Mouse (Mus musculus) adrenal gland, postnatal 36 days (tissue): Measurements from ENCODE around the gene Wdr75. TPM values are rescaled to one million over a fixed set of nuclear protein-coding genes. Genes with fewer than 3 reads are reported as not detected.

Experiments used
- DNase-seq, 2 experiments: peaks; one replicate each; pipeline ENCODE4 v3.0.0; 2021; ENCODE audit warnings: mixed read lengths in 1 of 2
- total RNA-seq, 2 experiments: library from RNA; stranded (reverse); gene quantifications; 2 replicates each; pipeline ENCODE4 v1.2.3; 2021

Gene Wdr75
- total RNA-seq, 2 experiments from 2014 or later, result 46.9 to 54.3 TPM

DNA sequence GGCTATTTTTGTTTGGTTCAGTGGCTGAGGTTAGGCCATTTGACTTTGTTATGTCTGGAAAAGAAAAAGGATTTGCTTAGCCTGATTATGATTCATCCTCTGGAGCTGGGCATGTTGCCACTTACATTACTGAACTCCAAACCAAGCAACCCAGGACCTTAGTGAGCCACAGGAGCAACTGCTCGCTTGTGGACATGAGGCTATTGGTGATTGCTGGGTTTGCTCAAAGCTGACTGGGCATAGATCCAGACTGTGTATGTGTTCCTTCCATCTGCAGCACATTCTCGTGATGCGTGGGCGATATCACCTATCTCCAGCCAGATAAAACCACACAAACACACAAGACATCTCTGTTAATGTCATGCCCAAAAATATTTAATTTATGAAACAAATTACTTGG lies 42.8 kb downstream of the Wdr75 start:
- peak; percentile 78 to 83 for DNase-seq

DNA sequence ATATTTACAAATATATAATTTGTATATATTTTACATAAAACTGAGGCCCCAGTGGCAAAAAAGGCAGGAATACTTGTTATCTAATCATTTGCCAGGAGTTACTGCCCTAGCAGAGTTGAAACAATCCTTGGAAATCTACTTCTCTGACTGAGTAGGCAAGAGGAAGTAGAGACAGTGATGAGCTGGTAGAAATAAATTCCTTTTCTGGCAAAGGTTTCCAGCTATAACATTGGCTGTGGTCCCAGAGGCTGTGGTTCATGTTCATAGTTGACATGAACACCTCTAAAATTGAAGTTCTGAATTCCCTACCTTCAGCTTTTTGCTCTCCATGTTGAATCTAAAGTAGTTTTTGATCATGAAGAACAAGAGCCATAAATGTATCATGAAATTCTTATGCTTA lies 43.3 kb downstream of the Wdr75 start:
- peak; percentile 6 to 11 for DNase-seq

DNA sequence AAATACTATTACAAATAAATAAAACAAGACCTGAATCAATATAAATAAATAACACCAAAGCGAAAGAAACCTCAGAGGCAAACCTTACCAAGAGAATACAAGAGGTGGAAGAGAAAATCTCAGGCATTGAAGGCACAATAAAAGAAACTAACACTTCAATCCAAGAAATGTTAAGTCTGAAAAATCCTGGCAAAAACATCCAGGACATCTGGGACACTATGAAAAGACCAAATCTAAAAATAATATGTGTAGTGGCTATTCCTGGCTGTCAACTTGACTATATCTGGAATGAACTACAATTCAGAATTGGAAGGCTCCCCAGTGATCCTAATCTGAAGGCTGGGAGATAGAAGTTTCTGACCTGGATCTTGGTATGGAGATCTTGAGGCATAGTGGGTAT lies 50.5 kb downstream of the Wdr75 start:
- DNase-seq, result no peak

DNA sequence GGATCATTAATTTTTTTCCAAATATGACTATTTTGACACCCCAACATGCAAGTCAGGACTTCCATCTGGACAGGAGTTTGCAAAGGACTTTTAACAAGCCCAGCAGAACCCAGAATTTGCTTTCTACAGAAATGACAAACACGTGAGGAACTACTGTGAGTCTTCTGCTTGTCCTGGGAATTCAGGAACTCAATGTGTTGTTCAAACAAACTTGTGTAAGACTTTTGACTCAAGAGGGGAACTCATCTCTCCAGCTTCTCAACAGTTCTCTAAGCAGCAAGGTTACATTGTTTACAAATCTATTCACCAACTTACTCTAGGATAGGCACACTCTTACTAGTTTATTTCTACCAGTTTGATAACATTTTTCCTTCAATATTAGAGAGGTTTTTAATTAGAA lies 63.1 kb downstream of the Wdr75 start:
- no peak for DNase-seq

DNA sequence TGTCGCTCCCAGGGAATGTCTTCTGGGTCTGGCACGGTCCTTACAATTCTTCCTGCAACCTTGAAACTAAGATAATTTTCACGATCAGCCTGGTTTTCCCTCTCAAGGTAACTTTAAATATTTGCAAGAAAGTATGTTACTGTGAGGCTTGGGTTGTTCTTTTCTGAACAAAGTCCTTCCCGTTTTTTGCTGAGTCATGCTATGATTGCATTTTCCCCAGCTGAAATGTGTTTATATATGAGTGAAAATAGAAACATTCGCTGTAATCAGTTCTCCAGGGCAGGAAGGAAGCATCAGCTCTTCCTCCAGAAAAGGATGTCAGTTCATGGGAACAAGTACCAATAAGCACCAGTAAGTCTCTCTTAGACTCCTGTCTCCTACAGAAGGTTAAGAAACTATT lies 65.4 kb downstream of the Wdr75 start:
- no peak for DNase-seq

DNA sequence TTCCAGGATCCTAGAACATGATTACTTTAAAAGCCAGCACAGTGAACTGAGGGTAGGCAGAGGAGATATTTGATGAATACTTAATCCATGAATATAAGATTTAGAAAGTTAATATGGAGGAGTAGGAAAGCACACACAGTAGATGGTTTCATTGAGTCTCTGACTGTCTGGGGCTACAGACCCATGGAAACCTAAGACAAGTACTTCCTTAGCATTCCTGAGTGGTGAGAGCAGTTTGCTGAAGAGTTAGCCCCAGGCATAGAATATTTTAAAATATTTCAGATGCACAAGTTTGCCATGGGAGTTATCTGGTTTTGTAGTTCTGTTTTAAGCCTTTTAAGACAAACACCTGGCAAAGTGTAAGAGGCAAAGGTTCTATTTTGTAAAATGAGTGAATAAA lies 66.2 kb downstream of the Wdr75 start:
- DNase-seq, result no peak

DNA sequence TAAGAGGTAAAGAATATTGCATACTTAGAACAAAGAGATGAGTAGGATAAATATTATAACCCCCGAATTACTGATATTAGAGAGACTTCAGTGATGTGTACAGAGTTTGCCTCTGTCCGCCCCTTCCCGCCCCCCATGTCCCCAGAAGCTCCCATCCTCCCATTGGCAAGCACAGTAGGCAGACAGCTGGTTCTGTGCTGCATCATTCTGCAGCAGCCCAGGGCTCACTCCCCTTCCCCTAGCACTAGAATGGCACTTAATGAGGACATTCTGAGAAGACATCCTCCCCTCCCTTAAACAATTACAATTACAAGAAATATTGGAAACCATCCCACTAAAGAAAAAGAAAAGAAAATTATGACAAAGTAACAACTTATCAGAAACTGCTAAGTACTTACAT lies 68.7 kb downstream of the Wdr75 start:
- no peak for DNase-seq

DNA sequence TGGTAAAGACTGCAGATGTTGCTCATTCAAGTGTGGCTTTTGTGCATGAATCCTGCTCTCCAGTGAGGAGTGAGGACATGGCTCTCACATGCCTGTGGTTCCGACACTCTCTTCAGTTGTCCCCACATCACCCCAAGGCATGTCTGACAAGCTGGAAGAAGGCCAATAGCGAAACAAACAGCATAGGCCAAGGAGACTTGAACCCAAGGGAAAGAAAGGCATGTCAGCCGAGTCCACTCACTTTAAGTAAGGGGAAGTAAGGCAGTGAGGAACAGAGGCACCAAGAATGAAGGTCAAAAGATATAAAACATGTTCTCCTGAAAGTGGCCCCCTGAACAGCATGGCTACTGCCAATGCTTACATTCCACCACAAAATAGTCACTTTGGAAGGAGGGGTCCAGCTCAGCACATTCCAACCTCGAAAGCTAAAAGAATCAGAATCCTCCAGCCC lies 69.6 kb downstream of the Wdr75 start:
- peak in 1 of 2 experiments; percentile 34 for DNase-seq

DNA sequence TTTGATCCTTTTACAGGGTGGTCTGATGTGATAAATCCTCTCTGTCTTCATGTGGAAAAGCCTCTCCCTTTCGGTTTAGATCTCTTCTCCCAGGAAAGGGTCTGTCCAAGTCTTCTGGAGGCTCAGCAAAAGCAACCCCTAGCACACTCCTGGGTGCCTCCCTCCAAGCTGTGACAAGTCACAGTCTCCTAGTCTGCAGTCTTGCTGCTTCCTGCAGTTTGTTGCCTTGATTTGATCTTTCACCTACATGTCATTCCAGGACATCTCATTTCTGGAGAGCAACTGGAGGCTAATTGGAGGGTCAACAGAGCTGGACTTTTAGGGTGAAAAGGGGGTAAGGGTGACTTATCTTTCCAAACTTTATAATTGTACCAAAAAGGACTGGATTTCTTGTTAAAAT lies 70.3 kb downstream of the Wdr75 start:
- no peak for DNase-seq

DNA sequence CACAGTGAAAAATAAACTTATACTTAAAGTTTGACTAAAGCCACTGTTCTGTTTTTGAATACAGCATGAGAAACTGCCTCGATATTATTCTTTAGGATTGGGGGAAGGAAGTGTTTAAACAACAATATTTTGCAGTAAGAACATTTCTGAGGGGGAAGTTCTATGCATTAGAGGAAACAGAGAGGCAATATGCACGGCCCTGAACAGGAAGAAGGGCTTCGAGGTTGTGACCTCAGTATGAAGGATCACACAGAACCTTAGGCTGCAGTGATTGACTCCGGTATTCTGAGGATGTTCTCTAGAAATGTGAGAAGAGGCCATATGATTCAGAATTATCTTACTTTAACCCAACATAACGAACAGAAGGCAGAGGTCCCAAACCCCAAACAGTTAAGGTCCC lies 70.8 kb downstream of the Wdr75 start:
- no peak for DNase-seq

DNA sequence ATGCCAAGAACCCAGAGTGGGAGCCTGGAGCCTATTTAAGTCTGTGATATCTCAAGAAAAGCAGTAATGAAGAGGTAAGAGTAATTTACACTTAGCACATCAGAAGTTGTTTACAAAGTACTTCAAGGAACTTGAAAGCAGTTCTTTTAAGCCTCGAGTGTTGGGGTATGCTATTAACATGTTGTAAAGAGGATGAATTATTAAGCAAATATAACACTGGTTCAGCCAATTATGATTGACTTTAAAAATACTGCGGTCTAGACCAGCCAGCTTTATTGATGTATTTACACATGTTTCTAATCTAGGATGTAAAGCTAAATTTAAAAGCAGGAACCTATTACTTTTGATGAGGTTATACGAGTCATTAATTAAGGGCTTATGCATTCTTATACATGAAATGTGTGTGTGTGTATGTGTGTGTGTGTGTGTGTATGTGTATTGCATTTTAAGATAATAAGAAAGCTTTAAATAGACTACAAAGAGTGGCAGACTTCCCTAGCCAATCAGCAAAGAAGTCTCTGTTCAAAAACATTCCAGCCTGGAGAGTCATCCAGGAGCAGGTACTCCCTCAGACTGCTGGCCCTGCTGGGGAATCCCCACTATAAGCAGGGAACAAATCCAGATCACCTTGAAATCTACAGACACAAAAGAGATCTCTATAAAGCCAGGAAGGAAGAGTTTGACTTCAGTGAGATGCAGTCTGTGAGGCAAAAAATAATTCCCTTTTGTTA lies 71.5 kb downstream of the Wdr75 start:
- DNase-seq, result no peak

DNA sequence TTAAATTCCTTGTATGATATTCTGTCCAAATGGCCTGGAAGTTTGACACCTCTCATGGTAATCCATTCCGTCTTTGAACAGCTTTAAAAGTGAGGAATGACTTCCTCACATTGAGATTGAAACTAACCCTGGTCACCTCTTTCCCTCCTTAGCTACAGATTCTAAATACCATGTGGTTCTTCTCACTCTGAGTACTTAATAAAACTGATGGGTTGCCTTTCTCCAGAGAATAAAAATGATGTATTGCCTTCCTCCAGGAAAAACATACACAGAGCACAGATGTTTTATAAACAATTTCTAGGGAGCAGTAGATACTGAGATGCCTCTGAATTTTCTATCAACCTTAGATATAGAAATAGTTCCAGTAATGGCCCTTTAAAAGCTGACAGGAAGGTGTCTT lies 73.1 kb downstream of the Wdr75 start:
- DNase-seq, result no peak

DNA sequence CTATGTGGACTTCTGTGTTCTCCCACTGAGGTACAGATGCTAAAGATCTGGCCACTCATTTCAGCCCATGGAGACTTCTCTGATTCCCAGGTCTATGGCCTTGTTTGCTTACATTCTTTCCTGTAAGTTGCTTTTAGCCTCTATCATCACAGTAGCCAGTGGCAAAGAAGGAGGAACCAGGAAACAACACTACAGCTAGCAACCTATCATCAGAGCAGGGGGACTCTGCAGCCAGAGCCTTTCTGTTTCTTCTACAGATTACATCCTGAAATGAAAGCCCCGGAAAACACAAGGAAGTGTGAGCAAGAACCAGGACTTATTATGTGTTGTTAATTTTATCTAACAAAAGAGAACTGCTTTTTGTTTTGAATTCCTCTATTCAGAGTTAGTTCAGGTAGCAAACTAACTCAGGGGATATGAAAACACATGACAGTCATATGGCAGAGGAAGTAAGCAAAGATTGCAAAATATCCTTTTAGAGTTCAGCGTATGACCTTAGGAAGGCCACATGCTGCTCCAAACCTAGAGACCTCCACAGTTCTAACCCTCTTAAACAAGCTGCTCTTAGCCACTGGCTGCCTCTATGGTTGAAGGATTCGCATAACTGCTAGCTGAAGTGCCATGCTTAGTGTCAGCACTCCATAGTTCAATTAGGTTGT lies 73.6 kb downstream of the Wdr75 start:
- no peak for DNase-seq

Other genes with a start within 250 kb of the Wdr75 start
- gene Gm5269, start 95.1 kb downstream of the Wdr75 start, total RNA-seq, result not detected
- gene Slc40a1, start 131.4 kb downstream of the Wdr75 start, total RNA-seq, result 1 to 10 TPM; 8.6 to 9.0 TPM